Mouse (Mus musculus) heart, postnatal 0 days (tissue): ENCODE measurements around the gene Cdk6.

Experiments
- CTCF ChIP-seq: IDR thresholded peaks from 2 replicates; pipeline ENCODE4 v1.5.1; 2016; ENCODE audit warnings: antibody characterized with exemption, control low read depth, low read depth
- EP300 ChIP-seq: IDR thresholded peaks from 2 replicates; pipeline ENCODE4 v1.6.1; 2016; ENCODE audit warnings: antibody characterized with exemption, low read depth

DNA sequence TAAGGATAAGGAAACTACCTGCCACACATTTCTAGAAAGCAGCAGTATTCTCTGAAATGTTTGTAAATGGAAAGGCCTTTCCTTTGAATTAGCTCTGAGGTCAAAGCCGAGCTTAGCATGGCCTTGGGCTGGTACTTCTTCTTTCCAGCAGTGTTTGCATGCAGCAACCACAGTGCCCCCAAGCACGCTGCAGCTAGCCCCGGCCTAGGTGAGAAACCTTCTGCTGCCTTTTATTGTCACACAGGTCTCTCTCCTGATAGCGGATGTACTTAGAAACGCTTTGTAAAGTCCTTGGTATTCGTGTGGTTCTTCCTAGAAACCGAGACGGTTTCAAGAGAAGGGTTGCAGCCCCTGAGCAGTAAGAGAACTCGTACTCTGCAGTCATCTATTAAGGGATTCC lies 119.6 kb downstream of the Cdk6 start:
- no peak for TF ChIP-seq EP300
- TF ChIP-seq CTCF, result no peak
